Mouse (Mus musculus): ENCODE results near the gene Maats1.

Gene Maats1

GRCm38 (mm10) chr16:38370633-38371374 lies 28.9 kb upstream of the Maats1 start:
- DNase-seq (ENCODE audit: low spot score), result no peak

GRCm38 (mm10) chr16:38369992-38370484 lies 28.1 kb upstream of the Maats1 start:
- no peak for DNase-seq (ENCODE audit: low spot score)

- DNase-seq (ENCODE audit: low spot score), result no peak
These were observed 27.5 kb upstream of the Maats1 start for GRCm38 (mm10) chr16:38369431-38369830.

GRCm38 (mm10) chr16:38369000-38369399 lies 27.1 kb upstream of the Maats1 start:
- DNase-seq (ENCODE audit: low spot score), result no peak

- DNase-seq (ENCODE audit: low spot score), result no peak
These were observed 26.4 kb upstream of the Maats1 start for GRCm38 (mm10) chr16:38368336-38368735.

- no peak for DNase-seq (ENCODE audit: low spot score)
These were observed 24.3 kb upstream of the Maats1 start for GRCm38 (mm10) chr16:38366231-38366630.

- DNase-seq (ENCODE audit: low spot score), result no peak
These were observed 23.4 kb upstream of the Maats1 start for GRCm38 (mm10) chr16:38365390-38365789.

- DNase-seq (ENCODE audit: low spot score), result no peak
These were observed 21.7 kb upstream of the Maats1 start for GRCm38 (mm10) chr16:38363657-38364056.

- DNase-seq (ENCODE audit: low spot score), result no peak
These were observed 21.3 kb upstream of the Maats1 start for GRCm38 (mm10) chr16:38363256-38363595.

GRCm38 (mm10) chr16:38362493-38363255 lies 20.7 kb upstream of the Maats1 start:
- no peak for DNase-seq (ENCODE audit: low spot score)

- DNase-seq (ENCODE audit: low spot score), result no peak
These were observed 20.0 kb upstream of the Maats1 start, which contains the start of gene Popdc2 for GRCm38 (mm10) chr16:38361933-38362332. TSS of gene Popdc2 (plus strand) at chr16:38362209.

GRCm38 (mm10) chr16:38360317-38360716 lies 18.4 kb upstream of the Maats1 start:
- DNase-seq (ENCODE audit: low spot score), result no peak

- DNase-seq (ENCODE audit: low spot score), result no peak
These were observed 17.9 kb upstream of the Maats1 start for GRCm38 (mm10) chr16:38359857-38360256.

- DNase-seq (ENCODE audit: low spot score), result peak; percentile 49
These were observed 17.3 kb upstream of the Maats1 start for GRCm38 (mm10) chr16:38359241-38359640.

- no peak for DNase-seq (ENCODE audit: low spot score)
These were observed 16.4 kb upstream of the Maats1 start for GRCm38 (mm10) chr16:38358256-38358812.

GRCm38 (mm10) chr16:38354185-38354913 lies 12.4 kb upstream of the Maats1 start:
- no peak for DNase-seq (ENCODE audit: low spot score)

- no peak for DNase-seq (ENCODE audit: low spot score)
These were observed 11.7 kb upstream of the Maats1 start for GRCm38 (mm10) chr16:38353642-38354041.

GRCm38 (mm10) chr16:38352851-38353250 lies 10.9 kb upstream of the Maats1 start:
- DNase-seq (ENCODE audit: low spot score), result no peak

- DNase-seq (ENCODE audit: low spot score), result no peak
These were observed 10.1 kb upstream of the Maats1 start for GRCm38 (mm10) chr16:38352031-38352430.

- DNase-seq (ENCODE audit: low spot score), result no peak
These were observed 9.0 kb upstream of the Maats1 start for GRCm38 (mm10) chr16:38350939-38351338.

- DNase-seq (ENCODE audit: low spot score), result no peak
These were observed 8.5 kb upstream of the Maats1 start for GRCm38 (mm10) chr16:38350361-38350855.

- DNase-seq (ENCODE audit: low spot score), result no peak
These were observed 7.9 kb upstream of the Maats1 start for GRCm38 (mm10) chr16:38349881-38350280.

Measured in testis, postnatal 14 days (tissue).